Mouse (Mus musculus): ENCODE data around the gene Ntrk1.

Ntrk1 gene

GRCm38 (mm10) chr3:87752567-87752966, 42.4 kb downstream of the Ntrk1 start:
- DNase-seq (ENCODE audit: low read depth, low spot score) = no peak

GRCm38 (mm10) chr3:87749977-87750376, 45.0 kb downstream of the Ntrk1 start:
- no peak for DNase-seq (ENCODE audit: low read depth, low spot score)

GRCm38 (mm10) chr3:87749036-87749435, 45.9 kb downstream of the Ntrk1 start:
- peak; percentile 80 for DNase-seq (ENCODE audit: low read depth, low spot score)

GRCm38 (mm10) chr3:87748431-87748830, 46.5 kb downstream of the Ntrk1 start, which contains the start of gene Lrrc71:
Gene Lrrc71, minus strand, starts transcription at chr3:87748625.
- no peak for DNase-seq (ENCODE audit: low read depth, low spot score)

- no peak for DNase-seq (ENCODE audit: low read depth, low spot score)
These were observed 49.8 kb downstream of the Ntrk1 start for GRCm38 (mm10) chr3:87745036-87745659.

GRCm38 (mm10) chr3:87743927-87744326, 51.0 kb downstream of the Ntrk1 start:
- DNase-seq (ENCODE audit: low read depth, low spot score) = peak; percentile 31

- DNase-seq (ENCODE audit: low read depth, low spot score) = peak; percentile 58
These were observed 52.2 kb downstream of the Ntrk1 start for GRCm38 (mm10) chr3:87742735-87743134.

GRCm38 (mm10) chr3:87742013-87742412, 52.9 kb downstream of the Ntrk1 start:
- DNase-seq (ENCODE audit: low read depth, low spot score) = no peak

GRCm38 (mm10) chr3:87738906-87739305, 56.1 kb downstream of the Ntrk1 start:
- no peak for DNase-seq (ENCODE audit: low read depth, low spot score)

- no peak for DNase-seq (ENCODE audit: low read depth, low spot score)
These were observed 59.6 kb downstream of the Ntrk1 start for GRCm38 (mm10) chr3:87735335-87735734.

- no peak for DNase-seq (ENCODE audit: low read depth, low spot score)
These were observed 60.8 kb downstream of the Ntrk1 start for GRCm38 (mm10) chr3:87733984-87734761.

- DNase-seq (ENCODE audit: low read depth, low spot score) = no peak
These were observed 61.9 kb downstream of the Ntrk1 start for GRCm38 (mm10) chr3:87733098-87733497.

- DNase-seq (ENCODE audit: low read depth, low spot score) = no peak
These were observed 66.3 kb downstream of the Ntrk1 start for GRCm38 (mm10) chr3:87728696-87729095.

Measured in CD4-positive, CD25-positive, alpha-beta regulatory T cell, adult 2 months (primary cell).